Mouse (Mus musculus): ENCODE measurements around the gene Gm10260. TPM values are rescaled to one million over a fixed set of nuclear protein-coding genes. Genes with fewer than 3 reads are reported as not detected.

Gene Gm10260
- polyA plus RNA-seq (2012; rRNA removed) = 3.2 and 3.4 TPM in 2 replicates

DNA sequence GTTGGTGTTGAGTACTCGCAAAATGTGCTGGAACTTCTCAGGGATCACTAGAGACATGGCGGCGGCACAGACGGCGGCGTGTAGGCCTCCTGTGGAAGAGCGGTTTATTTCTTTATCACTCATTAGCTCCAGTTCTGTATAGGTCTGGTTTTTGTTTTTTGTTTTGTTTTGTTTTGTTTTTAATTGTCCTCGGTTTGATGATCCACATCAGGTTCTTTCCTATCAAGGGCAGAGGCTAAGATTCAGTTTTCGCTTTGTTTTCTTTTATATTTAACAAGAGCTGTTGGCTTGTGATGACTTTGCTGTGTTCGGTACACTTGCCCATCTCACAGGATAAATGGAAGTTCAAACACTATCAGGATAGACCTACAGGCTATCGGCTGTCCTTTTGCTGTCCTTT, at the start of gene Gm10260:
Gene Gm10260, minus strand, starts transcription at position 101 of the 400 bp plus-strand sequence.

